Mouse (Mus musculus): ENCODE results near the gene Inafm2. TPM values are rescaled to one million over a fixed set of nuclear protein-coding genes. Genes with fewer than 3 reads are reported as not detected.

The Inafm2 gene
- polyA plus RNA-seq, 1 experiment, result 18.1 TPM

DNA sequence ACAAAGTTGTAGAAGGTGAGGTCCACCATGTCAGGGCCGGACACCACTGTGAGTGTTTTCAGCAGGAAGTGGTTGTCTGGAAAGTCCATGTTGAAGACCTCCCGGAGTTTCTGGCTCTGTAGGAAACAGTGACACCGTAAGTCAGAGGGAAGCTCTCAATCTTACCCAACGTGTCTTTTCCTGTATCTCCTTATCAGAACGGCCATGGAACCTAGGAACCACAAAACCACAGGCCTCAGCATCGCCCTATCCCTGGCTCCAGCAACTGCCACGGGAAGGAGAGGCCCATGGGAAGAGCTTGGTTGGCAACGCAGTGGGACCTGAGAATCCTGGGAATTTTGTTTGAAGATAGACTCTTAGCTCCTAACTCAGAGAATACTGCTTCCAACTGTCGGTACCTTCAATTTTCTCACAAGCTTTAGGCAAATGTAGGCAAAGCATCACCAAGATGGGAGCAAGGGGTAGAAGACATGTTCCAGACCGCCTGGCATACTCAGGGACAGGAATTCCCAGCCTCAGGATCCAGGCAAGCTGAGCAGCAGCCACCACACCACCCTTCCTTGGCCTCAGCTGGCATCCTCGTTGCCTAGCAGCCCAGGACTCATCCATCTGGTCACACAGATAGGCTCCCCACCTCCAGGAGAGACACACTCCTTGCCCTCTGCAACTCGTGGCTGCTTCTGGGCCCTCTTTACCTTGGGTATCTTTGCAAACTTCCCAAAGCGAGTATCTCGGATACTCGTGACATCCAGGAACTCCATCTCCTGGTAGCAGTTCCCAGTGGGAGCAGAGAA, 21.7 kb upstream of the Inafm2 start:
- Histone ChIP-seq H3K4me1 (ENCODE audit: control insufficient read depth, insufficient read depth, low read length) (peaks cover 5% of the 10 kb centered on the region; the same call in 1 of the 2 replicates), H3K4me3 (replicated peaks; ENCODE audit: extremely low read depth, low read depth, low read length) (no peak overlapping the region)
- DNase-seq, result no peak
- TF ChIP-seq CTCF (IDR thresholded peaks at IDR 0.05; ENCODE audit: insufficient read depth, low read length) (no peak), POLR2A (IDR thresholded peaks at IDR 0.05; ENCODE audit: borderline replicate concordance, extremely low read depth, low read depth, low read length) (no peak)
- 76% methylated on average over 15 of the region's 15 CpGs for WGBS

DNA sequence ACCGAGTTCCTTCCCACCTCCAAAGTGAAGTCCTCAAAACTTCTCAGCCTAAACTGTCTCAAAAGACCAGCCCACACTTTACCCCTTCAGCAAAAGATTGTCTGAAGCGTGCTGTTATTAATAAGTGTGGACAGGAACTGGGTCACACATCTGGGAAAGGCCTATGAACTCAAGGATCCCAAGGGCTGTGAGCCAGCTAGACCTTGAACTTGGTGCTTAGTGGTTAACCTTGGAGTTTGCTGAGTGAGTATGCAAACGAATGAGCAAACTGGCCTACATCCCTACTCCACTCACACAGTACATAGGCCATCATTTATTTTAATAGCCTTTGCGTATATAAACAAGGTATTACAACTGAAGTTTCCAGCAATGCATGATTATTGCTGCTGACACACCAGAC, 20.0 kb upstream of the Inafm2 start:
- no peak for DNase-seq
- TF ChIP-seq CTCF (IDR thresholded peaks at IDR 0.05; ENCODE audit: insufficient read depth, low read length), result no peak
- no peak for TF ChIP-seq POLR2A (IDR thresholded peaks at IDR 0.05; ENCODE audit: borderline replicate concordance, extremely low read depth, low read depth, low read length)
- 79% methylated on average over 4 of the region's 4 CpGs for WGBS
- Histone ChIP-seq H3K4me3 (replicated peaks; ENCODE audit: extremely low read depth, low read depth, low read length) (no peak overlapping the region), H3K4me1 (ENCODE audit: control insufficient read depth, insufficient read depth, low read length) (peaks cover 8% of the 10 kb centered on the region)

DNA sequence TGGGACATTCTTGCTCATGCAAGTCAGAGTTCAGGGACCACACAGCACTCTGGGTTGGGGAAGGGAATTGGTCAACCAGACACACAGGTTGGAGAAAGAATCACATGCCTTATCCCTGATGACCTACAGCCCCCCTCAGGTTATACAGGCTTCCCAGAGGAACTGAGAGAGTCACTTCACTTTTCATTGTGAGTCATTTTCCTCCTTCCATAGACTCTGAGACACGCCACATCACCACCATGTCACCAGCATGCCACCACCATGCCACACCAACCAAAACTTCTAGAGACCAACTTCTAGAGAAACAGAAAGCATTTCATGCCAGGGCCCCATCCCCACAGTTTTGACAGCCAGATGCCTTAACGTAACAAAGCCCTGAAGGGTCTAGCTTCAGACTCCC, 18.7 kb upstream of the Inafm2 start:
- 79% methylated on average over 2 of the region's 2 CpGs for WGBS
- DNase-seq, result no peak
- Histone ChIP-seq H3K4me1 (ENCODE audit: control insufficient read depth, insufficient read depth, low read length) (peaks cover 8% of the 10 kb centered on the region), H3K4me3 (replicated peaks; ENCODE audit: extremely low read depth, low read depth, low read length) (no peak overlapping the region)
- no peak for TF ChIP-seq CTCF (IDR thresholded peaks at IDR 0.05; ENCODE audit: insufficient read depth, low read length)

DNA sequence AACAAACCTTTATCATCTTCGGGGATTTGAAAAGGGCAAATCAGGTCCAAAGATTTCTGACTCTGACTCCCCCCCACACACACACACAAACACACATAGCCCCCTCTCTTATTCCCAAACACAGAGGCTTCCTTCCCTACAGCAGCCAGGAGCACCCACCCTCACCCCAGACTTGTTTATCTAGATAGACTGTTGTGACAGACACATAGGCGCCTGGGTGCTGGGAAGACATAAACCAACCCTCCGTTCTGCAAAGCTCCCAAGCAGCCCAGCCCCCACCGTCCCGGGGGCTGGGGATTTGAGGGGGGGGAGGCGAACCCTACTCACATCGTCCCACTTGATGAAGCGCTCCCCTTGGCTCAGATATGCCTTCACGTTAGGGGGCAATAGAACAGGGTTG, 17.6 kb upstream of the Inafm2 start:
- WGBS, result 16% methylated on average over 9 of the region's 9 CpGs
- Histone ChIP-seq H3K4me3 (replicated peaks; ENCODE audit: extremely low read depth, low read depth, low read length) (peak overlapping the region; percentile 55), H3K4me1 (ENCODE audit: control insufficient read depth, insufficient read depth, low read length) (peaks cover 6% of the 10 kb centered on the region)
- DNase-seq, result no peak
- TF ChIP-seq POLR2A (IDR thresholded peaks at IDR 0.05; ENCODE audit: borderline replicate concordance, extremely low read depth, low read depth, low read length), result no peak
- no peak for TF ChIP-seq CTCF (IDR thresholded peaks at IDR 0.05; ENCODE audit: insufficient read depth, low read length)

DNA sequence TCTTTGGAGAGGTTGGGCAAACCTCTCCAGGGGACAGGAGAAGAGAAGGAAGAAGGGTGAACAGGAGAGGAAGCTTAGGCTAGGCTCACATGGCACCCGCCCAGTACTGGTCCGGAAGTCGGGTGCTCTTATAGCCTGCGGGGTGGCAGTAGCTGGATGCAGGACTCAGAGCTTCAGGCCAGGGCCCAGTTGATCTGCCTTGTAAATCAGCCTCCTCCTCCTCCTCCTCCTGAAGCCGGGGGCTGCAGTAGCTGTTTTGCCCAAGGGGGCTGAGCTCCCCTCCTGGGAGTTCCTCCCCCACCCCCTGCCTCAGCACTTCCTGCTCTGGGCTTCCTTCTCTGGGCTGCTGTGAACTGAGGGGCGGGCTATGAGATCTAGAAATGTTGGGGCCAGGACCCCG, 17.2 kb upstream of the Inafm2 start, which contains the start of gene Plcb2:
TSS of gene Plcb2 (minus strand) at position 102 of the 400 bp plus-strand sequence.
- peak within 1 kb of the TSS; percentile 55 for H3K4me3 ChIP-seq (replicated peaks; ENCODE audit: extremely low read depth, low read depth, low read length)
- peak; percentile 51; the same call in 1 of the 2 replicates for TF ChIP-seq POLR2A (IDR thresholded peaks at IDR 0.05; ENCODE audit: borderline replicate concordance, extremely low read depth, low read depth, low read length)
- no peak for TF ChIP-seq CTCF (IDR thresholded peaks at IDR 0.05; ENCODE audit: insufficient read depth, low read length)
- 12% methylated on average over 7 of the region's 7 CpGs for WGBS
- H3K4me1 ChIP-seq (ENCODE audit: control insufficient read depth, insufficient read depth, low read length), result peaks cover 6% of the 10 kb centered on the region
- peak; percentile 34 for DNase-seq

DNA sequence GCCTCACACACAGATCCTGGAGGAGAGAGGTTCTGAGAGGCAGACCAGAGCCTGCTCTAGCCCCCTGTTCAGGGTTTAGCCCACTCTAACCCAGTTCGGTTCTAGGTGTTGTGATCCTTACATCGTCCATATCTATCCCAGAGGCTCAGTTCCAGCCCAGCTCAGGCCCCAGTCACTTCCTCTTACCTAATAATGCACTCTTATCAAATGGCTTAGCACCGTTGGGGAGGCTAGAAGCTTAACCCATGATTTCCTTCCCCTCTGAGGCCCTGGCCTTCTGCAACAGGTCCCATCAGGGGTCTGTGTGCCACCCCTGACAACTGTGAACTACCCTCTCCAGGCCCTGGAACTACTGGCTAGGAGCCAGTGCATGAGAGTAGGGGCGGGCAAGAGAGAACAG, 16.4 kb upstream of the Inafm2 start:
- no peak for DNase-seq
- H3K4me3 ChIP-seq (replicated peaks; ENCODE audit: extremely low read depth, low read depth, low read length), result no peak overlapping the region
- H3K4me1 ChIP-seq (ENCODE audit: control insufficient read depth, insufficient read depth, low read length), result peaks cover 6% of the 10 kb centered on the region
- TF ChIP-seq POLR2A (IDR thresholded peaks at IDR 0.05; ENCODE audit: borderline replicate concordance, extremely low read depth, low read depth, low read length) (no peak), CTCF (IDR thresholded peaks at IDR 0.05; ENCODE audit: insufficient read depth, low read length) (no peak)
- 25% methylated on average over 4 of the region's 4 CpGs for WGBS

DNA sequence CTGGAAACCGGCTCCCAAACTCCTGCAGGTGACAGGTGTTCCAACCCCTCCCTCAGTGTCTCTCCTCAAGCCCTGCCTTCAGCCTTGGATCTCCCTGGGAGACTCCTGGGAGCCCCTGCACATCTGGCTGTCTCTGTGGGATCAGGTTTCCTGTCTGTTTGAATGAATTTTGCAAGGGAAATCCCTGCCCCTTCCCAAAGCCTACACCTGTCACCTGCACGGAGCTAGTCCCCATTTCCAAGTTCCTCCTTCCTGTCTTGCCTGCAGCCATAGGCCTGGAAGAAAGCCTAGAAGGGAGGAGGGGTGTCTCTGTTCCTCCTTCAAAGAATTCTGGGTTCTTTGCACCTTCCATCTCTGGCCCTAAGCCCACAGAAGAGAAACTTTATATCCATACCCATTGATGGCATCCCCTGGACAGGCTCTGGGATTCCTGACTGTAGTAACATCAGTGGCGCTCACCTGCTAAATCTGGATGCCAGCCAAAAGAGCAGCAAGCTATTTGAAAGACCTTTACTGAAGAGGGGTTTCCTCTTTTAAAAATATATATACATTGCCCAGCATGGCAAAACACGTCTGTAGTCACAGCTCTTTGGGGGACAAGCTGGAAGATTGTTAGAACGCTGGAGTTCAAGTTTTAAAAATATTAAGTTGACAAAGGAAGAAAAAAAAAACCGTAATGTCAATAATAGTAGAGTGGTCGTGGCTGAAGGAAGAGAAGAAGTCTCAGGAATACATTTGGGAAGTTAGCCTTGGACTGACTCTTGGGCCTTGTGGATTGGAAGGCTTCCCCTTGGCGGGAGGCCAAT, 15.5 kb upstream of the Inafm2 start:
- no peak for DNase-seq
- peaks cover 6% of the 10 kb centered on the region for H3K4me1 ChIP-seq (ENCODE audit: control insufficient read depth, insufficient read depth, low read length)
- no peak for TF ChIP-seq POLR2A (IDR thresholded peaks at IDR 0.05; ENCODE audit: borderline replicate concordance, extremely low read depth, low read depth, low read length)
- H3K4me3 ChIP-seq (replicated peaks; ENCODE audit: extremely low read depth, low read depth, low read length), result no peak overlapping the region
- WGBS, result 27% methylated on average over 8 of the region's 8 CpGs

DNA sequence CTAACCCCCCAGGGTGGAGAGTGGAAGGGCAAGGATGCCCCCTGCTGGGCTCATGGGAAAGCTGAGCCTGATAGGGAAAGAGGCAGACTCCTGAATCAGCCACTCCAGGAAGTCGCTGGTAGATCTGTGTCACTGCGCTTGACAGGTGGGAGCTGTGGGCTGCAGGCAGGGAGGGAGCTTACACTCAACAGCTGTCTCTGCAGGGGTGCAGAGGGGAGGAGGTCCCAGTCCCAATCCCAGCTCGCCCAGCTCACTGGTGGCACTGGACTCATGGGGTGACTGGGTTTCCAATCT, 15.0 kb upstream of the Inafm2 start:
- WGBS, result 13% methylated on average over 3 of the region's 3 CpGs
- H3K4me1 ChIP-seq (ENCODE audit: control insufficient read depth, insufficient read depth, low read length), result peaks cover 6% of the 10 kb centered on the region
- DNase-seq, result peak; percentile 76
- TF ChIP-seq POLR2A (IDR thresholded peaks at IDR 0.05; ENCODE audit: borderline replicate concordance, extremely low read depth, low read depth, low read length), result no peak
- peak; percentile 75 for TF ChIP-seq CTCF (IDR thresholded peaks at IDR 0.05; ENCODE audit: insufficient read depth, low read length)
- H3K4me3 ChIP-seq (replicated peaks; ENCODE audit: extremely low read depth, low read depth, low read length), result no peak overlapping the region

DNA sequence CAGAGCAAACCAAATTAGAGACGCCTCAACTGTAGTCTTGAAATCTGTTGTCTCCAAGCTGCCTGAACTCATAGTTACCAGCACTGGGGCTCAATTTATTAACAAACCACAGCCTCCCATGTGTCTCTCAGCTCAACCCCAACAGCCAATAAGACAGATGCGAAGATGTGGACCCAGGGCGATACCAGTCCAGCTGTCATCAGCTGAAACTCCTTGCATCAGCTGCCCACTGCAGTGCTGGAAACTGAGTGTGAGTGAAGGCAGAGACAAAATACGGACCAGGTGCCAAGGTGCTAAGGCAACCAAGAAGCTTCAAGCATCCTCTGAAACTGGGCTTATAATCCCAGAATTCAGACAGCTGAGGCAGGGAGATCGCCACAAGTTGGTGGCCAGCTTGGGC, 13.6 kb upstream of the Inafm2 start:
- DNase-seq, result no peak
- H3K4me3 ChIP-seq (replicated peaks; ENCODE audit: extremely low read depth, low read depth, low read length), result no peak overlapping the region
- peaks cover 6% of the 10 kb centered on the region for H3K4me1 ChIP-seq (ENCODE audit: control insufficient read depth, insufficient read depth, low read length)
- TF ChIP-seq POLR2A (IDR thresholded peaks at IDR 0.05; ENCODE audit: borderline replicate concordance, extremely low read depth, low read depth, low read length), result no peak
- TF ChIP-seq CTCF (IDR thresholded peaks at IDR 0.05; ENCODE audit: insufficient read depth, low read length), result no peak
- 76% methylated on average over 5 of the region's 5 CpGs for WGBS

DNA sequence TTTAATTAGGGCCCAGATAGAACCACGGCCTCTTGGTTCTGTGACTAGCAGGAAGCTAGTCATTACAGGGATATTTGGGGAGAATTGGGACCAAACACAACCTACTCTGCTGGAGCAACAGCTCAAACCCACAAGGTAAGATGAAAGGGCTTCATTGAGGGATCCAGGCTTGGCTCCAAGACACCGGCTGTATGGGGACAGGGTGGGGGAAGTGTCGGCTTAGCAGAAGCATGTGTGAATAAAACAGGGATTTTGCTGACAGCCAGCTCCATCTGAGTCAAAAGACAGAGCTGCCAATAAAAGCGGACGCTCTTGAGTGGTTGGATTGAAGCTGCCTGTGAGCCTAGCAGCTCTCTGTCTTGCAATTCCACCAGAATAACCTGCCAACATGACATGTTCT, 12.2 kb upstream of the Inafm2 start:
- peaks cover 4% of the 10 kb centered on the region for H3K4me1 ChIP-seq (ENCODE audit: control insufficient read depth, insufficient read depth, low read length)
- H3K4me3 ChIP-seq (replicated peaks; ENCODE audit: extremely low read depth, low read depth, low read length), result no peak overlapping the region
- 60% methylated on average over 5 of the region's 5 CpGs for WGBS
- TF ChIP-seq POLR2A (IDR thresholded peaks at IDR 0.05; ENCODE audit: borderline replicate concordance, extremely low read depth, low read depth, low read length) (no peak), CTCF (IDR thresholded peaks at IDR 0.05; ENCODE audit: insufficient read depth, low read length) (no peak)
- no peak for DNase-seq
